Comparison of ENCODE assay signal across 18 mouse cellular contexts in genomic region chr15:8291251-8291650, GRCm38 (mm10).
DNase-seq lines count a peak whose midpoint lies in the region; ATAC-seq and TF ChIP-seq lines count a peak whose summit lies in the region.
"Had no signal": no experiment of that assay in that cellular context is flagged by ENCODE, and none has a peak within 500 bp of the region (broad histone marks: within the 10 kb centered on the region; RNA-seq: fewer than 3 reads in every experiment).

No protein-coding gene starts in this region.

- no peaks in the 10 kb centered on the region for H3K27me3 ChIP-seq in forebrain, embryonic 13.5 days
- H3K27me3 ChIP-seq in forebrain, embryonic 12.5 days, result no peaks in the 10 kb centered on the region
- H3K27me3 ChIP-seq in kidney, adult 2 months (replicated peaks; ENCODE audit: control insufficient read depth, insufficient read depth, low read length), result no peaks in the 10 kb centered on the region
- H3K27me3 ChIP-seq in lung, postnatal 0 days (replicated peaks; ENCODE audit: insufficient read depth, low read length), result no peaks in the 10 kb centered on the region
- H3K27me3 ChIP-seq: CH12.LX; midbrain, embryonic 13.5 days had no signal

- no peak overlapping the region for H3K4me3 ChIP-seq in forebrain, embryonic 13.5 days
- H3K4me3 ChIP-seq in forebrain, embryonic 12.5 days (replicated peaks), result no peak overlapping the region
- no peak overlapping the region for H3K4me3 ChIP-seq in kidney, adult 2 months (ENCODE audit: insufficient read depth, low read depth, low read length)
- H3K4me3 ChIP-seq in lung, postnatal 0 days (ENCODE audit: low read depth, low read length), result no peak overlapping the region
- H3K4me3 ChIP-seq in lung, adult 2 months (replicated peaks; ENCODE audit: extremely low read depth, low read depth, low read length), result no peak overlapping the region
- H3K4me3 ChIP-seq: embryonic facial prominence, embryonic 10.5 days; erythroblast, embryonic 14.5 days; midbrain, embryonic 13.5 days had no signal

- ATAC-seq in forebrain, embryonic 13.5 days, result 0 out of 2 replicates have a peak, but pooled peaks have one; percentile 27
- no peak for ATAC-seq in forebrain, embryonic 12.5 days (ENCODE audit: low FRiP score)
- ATAC-seq in lung, postnatal 0 days, result 0 out of 2 replicates have a peak, but pooled peaks have one; percentile 23
- ATAC-seq: midbrain, embryonic 13.5 days had no signal

- H3K4me1 ChIP-seq in forebrain, embryonic 13.5 days, result no peaks in the 10 kb centered on the region
- H3K4me1 ChIP-seq in forebrain, embryonic 12.5 days, result no peaks in the 10 kb centered on the region
- no peaks in the 10 kb centered on the region for H3K4me1 ChIP-seq in kidney, adult 2 months (ENCODE audit: control insufficient read depth, insufficient read depth, low read length)
- no peaks in the 10 kb centered on the region for H3K4me1 ChIP-seq in lung, postnatal 0 days (ENCODE audit: insufficient read depth, low read depth, low read length)
- H3K4me1 ChIP-seq in lung, adult 2 months (ENCODE audit: control insufficient read depth, insufficient read depth, low read length), result no peaks in the 10 kb centered on the region
- H3K4me1 ChIP-seq: embryonic facial prominence, embryonic 10.5 days; midbrain, embryonic 13.5 days had no signal

- no peak overlapping the region for H3K27ac ChIP-seq in forebrain, embryonic 13.5 days
- no peak overlapping the region for H3K27ac ChIP-seq in forebrain, embryonic 12.5 days
- no peak overlapping the region for H3K27ac ChIP-seq in kidney, adult 2 months (ENCODE audit: insufficient read depth, low read depth, low read length)
- no peak overlapping the region for H3K27ac ChIP-seq in lung, postnatal 0 days (ENCODE audit: low read length)
- H3K27ac ChIP-seq: embryonic facial prominence, embryonic 10.5 days; hindbrain, embryonic 14.5 days; kidney, postnatal 0 days; macrophage; midbrain, embryonic 13.5 days; stomach, postnatal 0 days had no signal

- H3K9me3 ChIP-seq in forebrain, embryonic 13.5 days (replicated peaks), result no peaks in the 10 kb centered on the region
- no peaks in the 10 kb centered on the region for H3K9me3 ChIP-seq in forebrain, embryonic 12.5 days
- no peaks in the 10 kb centered on the region for H3K9me3 ChIP-seq in lung, postnatal 0 days (ENCODE audit: low read length)
- H3K9me3 ChIP-seq: embryonic facial prominence, embryonic 10.5 days; midbrain, embryonic 13.5 days had no signal

- TF ChIP-seq CTCF in kidney, adult 2 months (conservative IDR thresholded peaks at IDR 0.05; ENCODE audit: insufficient read depth, insufficient read length, low read depth, low read length), result no peak
- TF ChIP-seq CTCF in lung, postnatal 0 days (IDR thresholded peaks at IDR 0.05), result no peak
- TF ChIP-seq CTCF in lung, adult 2 months (IDR thresholded peaks at IDR 0.05; ENCODE audit: insufficient read depth, low read length), result no peak

- WGBS in forebrain, embryonic 13.5 days, result 77% methylated on average over 14 of the region's 14 CpGs
- 91% methylated on average over 14 of the region's 14 CpGs for WGBS in forebrain, embryonic 12.5 days
- WGBS in kidney, adult 2 months, result 86% methylated on average over 14 of the region's 14 CpGs
- WGBS in lung, postnatal 0 days, result 85% methylated on average over 14 of the region's 14 CpGs
- 91% methylated on average over 14 of the region's 14 CpGs for WGBS in lung, adult 2 months

- H3K9ac ChIP-seq in forebrain, embryonic 13.5 days, result no peak overlapping the region
- H3K9ac ChIP-seq in forebrain, embryonic 12.5 days, result no peak overlapping the region
- H3K9ac ChIP-seq in lung, postnatal 0 days (replicated peaks; ENCODE audit: low read depth), result no peak overlapping the region
- H3K9ac ChIP-seq: hindbrain, embryonic 14.5 days; midbrain, embryonic 13.5 days had no signal

- peaks cover 62% of the 10 kb centered on the region for H3K36me3 ChIP-seq in forebrain, embryonic 13.5 days (ENCODE audit: poor library complexity, severe bottlenecking)
- H3K36me3 ChIP-seq in forebrain, embryonic 12.5 days (replicated peaks), result peaks cover 52% of the 10 kb centered on the region
- H3K36me3 ChIP-seq in kidney, adult 2 months (ENCODE audit: control insufficient read depth, insufficient read depth, low read length), result peaks cover 13% of the 10 kb centered on the region
- H3K36me3 ChIP-seq in lung, postnatal 0 days (ENCODE audit: insufficient read depth, low read length), result peaks cover 44% of the 10 kb centered on the region

- TF ChIP-seq POLR2A in kidney, adult 2 months (IDR thresholded peaks at IDR 0.05; ENCODE audit: low read depth, low read length), result no peak
- no peak for TF ChIP-seq POLR2A in lung, adult 2 months (IDR thresholded peaks at IDR 0.05; ENCODE audit: borderline replicate concordance, extremely low read depth, low read depth, low read length)

- no peak overlapping the region for H3K4me2 ChIP-seq in forebrain, embryonic 13.5 days
- no peak overlapping the region for H3K4me2 ChIP-seq in forebrain, embryonic 12.5 days
- no peak overlapping the region for H3K4me2 ChIP-seq in lung, postnatal 0 days (replicated peaks; ENCODE audit: low read depth, low read length)
- H3K4me2 ChIP-seq: hindbrain, embryonic 14.5 days; midbrain, embryonic 13.5 days had no signal

- DNase-seq in kidney, adult 2 months, result peak; percentile 27
- no peak for DNase-seq in kidney, postnatal 25 days
- no peak for DNase-seq in lung, postnatal 0 days (ENCODE audit: low spot score)
- no peak for DNase-seq in lung, adult 2 months
- DNase-seq in lung, postnatal 4 days, result peak; percentile 21 to 47
- no peak for DNase-seq in right cerebral cortex, postnatal 25 days
- DNase-seq: left cerebral cortex, postnatal 4 days; thymus, postnatal 25 days had no signal

- TF ChIP-seq EP300 in lung, postnatal 0 days (IDR thresholded peaks at IDR 0.05), result no peak

Comparison
In these comparisons a context has a peak if more than half of its experiments do, and no peak if none do; other contexts are left out.
1. DNase-seq: peak in kidney, adult 2 months (single experiment) and lung, postnatal 4 days (2 of 2); none in kidney, postnatal 25 days (0 of 2), lung, postnatal 0 days (single experiment), lung, adult 2 months (single experiment) and right cerebral cortex, postnatal 25 days (single experiment).